Mouse (Mus musculus) heart, embryonic 11.5 days (tissue): ENCODE results near the gene Plpp3. TPM values are rescaled to one million over a fixed set of nuclear protein-coding genes. Genes with fewer than 3 reads are reported as not detected.

ENCODE experiments used
- ATAC-seq: fragments of 200-750 bp; cut with Nextera tagmentation; replicated peaks from 2 replicates; pipeline ENCODE4 v1.8.0; 2017; ENCODE audit warnings: moderate library complexity; ENCODE audit not compliant: insufficient number of reproducible peaks, low FRiP score, low TSS enrichment
- H3K27ac ChIP-seq: fragments of 300-500 bp; sonication (generic); 2 replicates; pipeline ENCODE4 v1.5.1; 2014; ENCODE audit warnings: mild to moderate bottlenecking, low read depth, low read length
- H3K27me3 ChIP-seq: fragments of 300-500 bp; sonication (generic); 2 replicates; pipeline ENCODE4 v1.6.1; 2014; ENCODE audit warnings: mild to moderate bottlenecking, low read length, mixed read lengths; ENCODE audit not compliant: control insufficient read depth, insufficient read depth
- H3K36me3 ChIP-seq: fragments of 300-500 bp; sonication (generic); 2 replicates; pipeline ENCODE4 v1.6.1; 2014; ENCODE audit warnings: mild to moderate bottlenecking, low read length, moderate library complexity, mixed read lengths; ENCODE audit not compliant: control insufficient read depth, insufficient read depth
- H3K4me1 ChIP-seq: fragments of 300-500 bp; sonication (generic); 2 replicates; pipeline ENCODE4 v1.6.1; 2014; ENCODE audit warnings: low read length; ENCODE audit not compliant: control insufficient read depth, insufficient read depth
- H3K4me2 ChIP-seq: fragments of 300-500 bp; sonication (generic); 2 replicates; pipeline ENCODE4 v1.6.1; 2014; ENCODE audit warnings: mild to moderate bottlenecking, moderate library complexity
- H3K4me3 ChIP-seq: fragments of 300-500 bp; sonication (generic); 2 replicates; pipeline ENCODE4 v1.5.1; 2014; ENCODE audit warnings: low read depth, low read length
- H3K9ac ChIP-seq: fragments of 300-500 bp; sonication (generic); 2 replicates; pipeline ENCODE4 v1.6.1; 2014; ENCODE audit warnings: mild to moderate bottlenecking, low read depth, low read length, moderate library complexity
- H3K9me3 ChIP-seq: fragments of 300-500 bp; sonication (generic); replicated peaks from 2 replicates; pipeline ENCODE4 v1.6.1; 2016; ENCODE audit warnings: low read length; ENCODE audit not compliant: control insufficient read depth
- WGBS: fragments of 180-500 bp; shearing (Covaris S2); extraction: QIAGEN DNeasy Blood & Tissue Kit; methylation state at CpG from one replicate; pipeline ENCODE4 v1.1.7; 2014; ENCODE audit not compliant: insufficient replicate concordance; 5-methylcytosine and 5-hydroxymethylcytosine counted together
- polyA plus RNA-seq: library from polyadenylated mRNA; unstranded; fragments of >200 nt; fragmentation: Nextera tagmentation; extraction: Ambion mirVana; gene quantifications from 2 replicates; pipeline ENCODE4 v1.2.1, GENCODE M21; 2014

Plpp3 gene
- polyA plus RNA-seq, 1 experiment from 2014 or later: 23.8 TPM

DNA sequence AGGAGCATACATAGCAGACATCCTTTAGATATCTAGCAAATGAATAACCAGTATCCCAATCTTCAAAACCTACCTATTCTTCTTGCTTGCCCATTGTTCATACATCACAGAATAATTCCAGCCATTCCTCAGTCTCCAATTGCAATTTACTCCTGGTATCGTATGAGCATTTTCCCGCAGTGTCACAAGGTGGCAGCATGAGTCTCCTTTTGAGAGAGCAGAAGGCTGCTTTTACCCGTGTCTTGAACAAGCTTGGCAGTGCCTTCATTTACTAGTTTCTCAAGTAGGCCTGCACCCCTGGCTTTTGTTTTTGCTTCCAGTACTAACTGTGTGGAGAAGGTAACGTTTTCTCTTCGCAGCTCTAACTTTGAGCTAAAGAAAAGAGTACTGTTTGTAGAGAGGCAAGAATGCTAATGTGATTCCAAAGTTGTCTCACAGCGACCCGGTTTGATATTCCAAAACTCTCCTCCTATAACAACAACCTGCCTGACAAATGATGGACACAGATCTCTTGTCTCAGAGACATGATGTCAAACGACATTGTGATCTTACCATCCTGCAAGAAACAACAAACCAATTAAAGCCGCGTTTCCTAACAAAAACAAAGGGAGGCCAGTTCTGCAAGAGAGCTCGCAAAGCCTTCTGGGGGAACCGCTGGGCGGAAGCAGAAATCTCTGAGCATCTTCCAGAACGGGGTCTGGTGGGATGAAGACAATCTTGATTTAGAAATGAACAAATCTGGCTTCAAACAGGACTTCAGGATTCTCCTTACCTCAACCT is 5.0 kb upstream of the Plpp3 start:
- ATAC-seq: no peak
- no peak overlapping the region for H3K4me3 ChIP-seq
- no peaks in the 10 kb centered on the region for H3K9me3 ChIP-seq
- H3K4me1 ChIP-seq: no peaks in the 10 kb centered on the region
- H3K4me2 ChIP-seq: no peak overlapping the region
- no peaks in the 10 kb centered on the region for H3K36me3 ChIP-seq
- H3K27me3 ChIP-seq: peaks cover 6% of the 10 kb centered on the region; the same call in 1 of the 2 replicates
- WGBS: 40% methylated on average over 14 of the region's 14 CpGs
- H3K27ac ChIP-seq: no peak overlapping the region
- no peak overlapping the region for H3K9ac ChIP-seq

DNA sequence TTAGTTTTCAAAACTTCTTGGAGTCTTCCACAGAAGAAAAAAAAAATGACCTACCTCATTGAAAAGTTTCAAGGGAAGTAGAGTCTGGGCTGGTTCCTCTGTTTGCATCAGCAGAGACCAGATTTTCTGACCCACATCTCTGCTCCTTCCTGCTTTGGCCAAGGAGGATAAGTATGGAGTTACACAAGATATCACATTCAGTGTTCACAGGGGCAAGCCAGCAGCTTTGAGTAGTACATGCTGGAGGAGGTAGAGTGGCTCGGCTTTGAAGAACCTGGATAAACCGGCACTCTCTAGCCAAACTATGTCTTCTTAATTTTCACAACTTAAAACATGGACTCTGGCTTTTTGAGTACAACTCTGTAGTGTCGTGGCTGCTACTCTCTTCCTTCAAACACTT is 3.9 kb upstream of the Plpp3 start:
- WGBS: 71% methylated on average over 3 of the region's 3 CpGs
- Histone ChIP-seq H3K4me2 (no peak overlapping the region), H3K27ac (no peak overlapping the region), H3K27me3 (peaks cover 6% of the 10 kb centered on the region; the same call in 1 of the 2 replicates), H3K36me3 (no peaks in the 10 kb centered on the region), H3K9ac (no peak overlapping the region), H3K4me1 (no peaks in the 10 kb centered on the region), H3K4me3 (no peak overlapping the region), H3K9me3 (no peaks in the 10 kb centered on the region)
- ATAC-seq: no peak

- H3K9me3 ChIP-seq: no peaks in the 10 kb centered on the region
- 77% methylated on average over 7 of the region's 7 CpGs for WGBS
- no peak for ATAC-seq
- H3K4me1 ChIP-seq: peaks cover 5% of the 10 kb centered on the region
- no peak overlapping the region for H3K27ac ChIP-seq
- no peak overlapping the region for H3K4me2 ChIP-seq
- no peak overlapping the region for H3K9ac ChIP-seq
- peaks cover 4% of the 10 kb centered on the region; the same call in 1 of the 2 replicates for H3K27me3 ChIP-seq
- H3K36me3 ChIP-seq: no peaks in the 10 kb centered on the region
- no peak overlapping the region for H3K4me3 ChIP-seq
Measured at GRCm38 (mm10) chr4:105156281-105156680, 866 bp upstream of the Plpp3 start.

- ATAC-seq: no peak
- H3K4me3 ChIP-seq: peak overlapping the region; percentile 90
- peak overlapping the region; percentile 85 for H3K27ac ChIP-seq
- H3K9ac ChIP-seq: peak overlapping the region; percentile 88; the same call in 1 of the 2 replicates
- peak overlapping the region; percentile 78 for H3K4me2 ChIP-seq
- H3K9me3 ChIP-seq: no peaks in the 10 kb centered on the region
- H3K4me1 ChIP-seq: peaks cover 5% of the 10 kb centered on the region
- 3% methylated on average over 4 of the region's 4 CpGs for WGBS
- no peaks in the 10 kb centered on the region; the same call in 1 of the 2 replicates for H3K36me3 ChIP-seq
- H3K27me3 ChIP-seq: peaks cover 3% of the 10 kb centered on the region; the same call in 1 of the 2 replicates
Measured at GRCm38 (mm10) chr4:105156955-105157275, 232 bp upstream of the Plpp3 start.

DNA sequence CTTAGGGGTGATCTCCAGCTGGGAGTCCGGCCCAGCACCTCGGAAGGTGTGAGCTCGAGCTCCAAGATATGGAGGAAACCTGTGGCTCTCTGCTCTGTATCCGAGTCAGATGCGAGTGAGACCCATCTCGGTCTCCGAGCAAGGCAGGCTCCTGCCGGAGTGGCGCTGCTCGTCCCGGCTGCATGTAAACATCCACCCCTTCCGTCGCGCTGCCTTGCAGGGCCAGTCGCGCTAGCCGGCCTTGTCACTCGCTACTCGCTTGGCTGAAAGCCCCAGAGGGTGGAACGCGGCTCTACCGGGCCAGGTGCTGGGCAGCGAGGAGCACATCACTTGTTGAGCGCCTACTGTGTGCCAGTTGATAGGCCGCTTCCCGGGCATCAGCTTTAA is 1.0 kb downstream of the Plpp3 start:
- no peaks in the 10 kb centered on the region; the same call in 1 of the 2 replicates for H3K36me3 ChIP-seq
- no peaks in the 10 kb centered on the region for H3K9me3 ChIP-seq
- peak overlapping the region; percentile 88 for H3K9ac ChIP-seq
- H3K4me1 ChIP-seq: peaks cover 5% of the 10 kb centered on the region
- ATAC-seq: peak; percentile 53; the same call in 1 of the 2 replicates
- under 1% methylated on average over 26 of the region's 26 CpGs for WGBS
- peak overlapping the region; percentile 85 for H3K27ac ChIP-seq
- peak overlapping the region; percentile 90 for H3K4me3 ChIP-seq
- H3K4me2 ChIP-seq: peak overlapping the region; percentile 78
- peaks cover 3% of the 10 kb centered on the region; the same call in 1 of the 2 replicates for H3K27me3 ChIP-seq

- no peak for ATAC-seq
- peaks cover 3% of the 10 kb centered on the region; the same call in 1 of the 2 replicates for H3K27me3 ChIP-seq
- WGBS: 2% methylated on average over 18 of the region's 18 CpGs
Measured at GRCm38 (mm10) chr4:105158651-105159530, 1.7 kb downstream of the Plpp3 start.

GRCm38 (mm10) chr4:105159531-105159870 is 2.4 kb downstream of the Plpp3 start:
- no peak overlapping the region for H3K27ac ChIP-seq
- H3K9me3 ChIP-seq: no peaks in the 10 kb centered on the region
- no peaks in the 10 kb centered on the region; the same call in 1 of the 2 replicates for H3K36me3 ChIP-seq
- H3K4me1 ChIP-seq: peaks cover 5% of the 10 kb centered on the region
- H3K9ac ChIP-seq: peak overlapping the region; percentile 12; the same call in 1 of the 2 replicates
- 28% methylated on average over 6 of the region's 6 CpGs for WGBS
- no peak for ATAC-seq
- H3K4me2 ChIP-seq: peak overlapping the region; percentile 78
- H3K27me3 ChIP-seq: peaks cover 3% of the 10 kb centered on the region; the same call in 1 of the 2 replicates
- H3K4me3 ChIP-seq: peak overlapping the region; percentile 90

More at GRCm38 (mm10) chr4:105158651-105159530, 1.7 kb downstream of the Plpp3 start:
- Histone ChIP-seq H3K4me1 (peaks cover 5% of the 10 kb centered on the region), H3K27ac (no peak overlapping the region), H3K9me3 (no peaks in the 10 kb centered on the region), H3K4me2 (peak overlapping the region; percentile 78), H3K4me3 (peak overlapping the region; percentile 90), H3K36me3 (no peaks in the 10 kb centered on the region; the same call in 1 of the 2 replicates), H3K9ac (peak overlapping the region; percentile 88)

GRCm38 (mm10) chr4:105160470-105160869 is 3.3 kb downstream of the Plpp3 start:
- no peak for ATAC-seq
- Histone ChIP-seq H3K9ac (no peak overlapping the region), H3K36me3 (no peaks in the 10 kb centered on the region; the same call in 1 of the 2 replicates), H3K4me1 (peaks cover 5% of the 10 kb centered on the region), H3K9me3 (no peaks in the 10 kb centered on the region), H3K27me3 (no peaks in the 10 kb centered on the region; the same call in 1 of the 2 replicates), H3K4me3 (no peak overlapping the region), H3K4me2 (no peak overlapping the region; the same call in 1 of the 2 replicates), H3K27ac (no peak overlapping the region)
- 80% methylated on average over 6 of the region's 6 CpGs for WGBS
